Mouse (Mus musculus) heart, postnatal 0 days (tissue): ENCODE measurements at regions not wholly inside any gene's neighbourhood (a gene's known extent, or its start where the extent isn't known, plus 50 kb on each side); places are given as distances from the start of the nearest gene placed in this dataset.

Experiments
- CTCF ChIP-seq: IDR thresholded peaks from 2 replicates; pipeline ENCODE4 v1.5.1; 2016; ENCODE audit warnings: antibody characterized with exemption, control low read depth, low read depth
- EP300 ChIP-seq: IDR thresholded peaks from 2 replicates; pipeline ENCODE4 v1.6.1; 2016; ENCODE audit warnings: antibody characterized with exemption, low read depth

GRCm38 (mm10) chr8:76182520-76182919 lies 716.7 kb upstream of the Nr3c2 start:
- TF ChIP-seq CTCF (no peak), EP300 (no peak)
